Mouse (Mus musculus): ENCODE measurements at regions not wholly inside any gene's neighbourhood (a gene's known extent, or its start where the extent isn't known, plus 50 kb on each side); places are given as distances from the start of the nearest gene placed in this dataset.

DNA sequence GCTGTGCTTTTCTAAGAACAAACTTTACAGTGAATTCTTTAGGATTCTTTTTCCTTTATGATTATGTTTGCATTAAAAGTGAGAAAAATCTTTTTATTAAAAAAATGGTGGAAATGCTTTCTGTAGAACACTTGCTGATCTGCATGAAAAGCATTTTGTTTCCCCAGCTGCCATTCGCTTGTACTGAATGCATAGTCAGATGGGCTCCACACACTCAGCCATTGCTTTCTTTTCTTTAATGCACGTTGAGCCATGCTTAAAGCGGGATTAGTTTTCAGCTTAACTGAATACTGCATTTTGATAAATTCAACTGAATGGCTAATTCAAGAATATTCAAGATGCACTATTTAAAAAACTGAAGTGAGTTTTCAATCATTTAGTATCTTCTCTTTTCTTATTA, 947.2 kb upstream of the Got2 start:
- Histone ChIP-seq H3K27ac (replicated peaks; ENCODE audit: low read depth, low read length) (no peak overlapping the region), H3K36me3 (ENCODE audit: control insufficient read depth, insufficient read depth, low read length) (no peaks in the 10 kb centered on the region), H3K4me3 (replicated peaks; ENCODE audit: low read depth, low read length) (no peak overlapping the region), H3K27me3 (ENCODE audit: control insufficient read depth, insufficient read depth, low read length) (no peaks in the 10 kb centered on the region), H3K9me3 (ENCODE audit: control insufficient read depth, low read length) (no peaks in the 10 kb centered on the region), H3K4me2 (ENCODE audit: low read length) (no peak overlapping the region), H3K4me1 (ENCODE audit: control insufficient read depth, insufficient read depth, low read length) (0 out of 2 replicates have a peak, but pooled peaks cover 3% of the 10 kb centered on the region), H3K9ac (replicated peaks; ENCODE audit: low read length) (no peak overlapping the region)
- WGBS = 13% methylated on average over 3 of the region's 3 CpGs
- no peak for ATAC-seq (ENCODE audit: low FRiP score, low TSS enrichment)
- peak; percentile 42 for DNase-seq

DNA sequence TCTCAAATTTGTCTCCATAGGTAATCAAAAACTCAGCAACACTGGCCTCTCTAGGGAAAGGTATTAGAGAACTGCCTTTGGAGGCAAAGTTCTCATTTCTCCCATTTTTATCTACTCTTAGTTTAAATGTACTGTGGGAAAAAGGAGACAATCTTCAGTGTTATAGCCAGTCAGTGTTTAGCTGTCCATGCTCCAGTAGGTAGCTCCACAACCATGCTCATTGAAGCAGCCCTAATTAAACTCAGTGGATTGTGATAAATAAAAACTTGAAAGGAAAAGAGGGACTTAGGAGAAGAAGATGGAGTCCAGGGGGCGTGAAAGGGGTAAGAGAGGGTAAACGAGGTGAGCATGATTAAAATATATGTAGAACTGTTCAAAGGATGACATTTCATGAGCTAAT, 946.3 kb upstream of the Got2 start:
- 0 out of 2 replicates have a peak, but pooled peaks cover 3% of the 10 kb centered on the region for H3K4me1 ChIP-seq (ENCODE audit: control insufficient read depth, insufficient read depth, low read length)
- WGBS = 34% methylated on average over 2 of the region's 2 CpGs
- H3K9me3 ChIP-seq (ENCODE audit: control insufficient read depth, low read length) = no peaks in the 10 kb centered on the region
- no peak for ATAC-seq (ENCODE audit: low FRiP score, low TSS enrichment)
- no peak overlapping the region for H3K27ac ChIP-seq (replicated peaks; ENCODE audit: low read depth, low read length)
- H3K36me3 ChIP-seq (ENCODE audit: control insufficient read depth, insufficient read depth, low read length) = no peaks in the 10 kb centered on the region
- H3K27me3 ChIP-seq (ENCODE audit: control insufficient read depth, insufficient read depth, low read length) = no peaks in the 10 kb centered on the region
- no peak overlapping the region for H3K9ac ChIP-seq (replicated peaks; ENCODE audit: low read length)
- H3K4me2 ChIP-seq (ENCODE audit: low read length) = no peak overlapping the region
- no peak overlapping the region for H3K4me3 ChIP-seq (replicated peaks; ENCODE audit: low read depth, low read length)
- DNase-seq = no peak

- no peak overlapping the region for H3K4me3 ChIP-seq (replicated peaks; ENCODE audit: low read depth, low read length)
- H3K9ac ChIP-seq (replicated peaks; ENCODE audit: low read length) = no peak overlapping the region
- no peaks in the 10 kb centered on the region for H3K36me3 ChIP-seq (ENCODE audit: control insufficient read depth, insufficient read depth, low read length)
- H3K27me3 ChIP-seq (ENCODE audit: control insufficient read depth, insufficient read depth, low read length) = no peaks in the 10 kb centered on the region
- H3K27ac ChIP-seq (replicated peaks; ENCODE audit: low read depth, low read length) = no peak overlapping the region
- H3K9me3 ChIP-seq (ENCODE audit: control insufficient read depth, low read length) = no peaks in the 10 kb centered on the region
- H3K4me2 ChIP-seq (ENCODE audit: low read length) = no peak overlapping the region
- DNase-seq = no peak
- H3K4me1 ChIP-seq (ENCODE audit: control insufficient read depth, insufficient read depth, low read length) = 0 out of 2 replicates have a peak, but pooled peaks cover 3% of the 10 kb centered on the region
- ATAC-seq (ENCODE audit: low FRiP score, low TSS enrichment) = no peak
- WGBS = 93% methylated on average over 1 of the region's 1 CpGs
Observed at GRCm38 (mm10) chr8:96829253-96829652, 940.9 kb upstream of the Got2 start.

GRCm38 (mm10) chr8:96810550-96810949, 922.2 kb upstream of the Got2 start:
- WGBS = 82% methylated on average over 1 of the region's 1 CpGs

More at GRCm38 (mm10) chr8:96810550-96810949, 922.2 kb upstream of the Got2 start:
- ATAC-seq (ENCODE audit: low FRiP score, low TSS enrichment) (no peak), DNase-seq (no peak)
- H3K36me3 ChIP-seq (ENCODE audit: control insufficient read depth, insufficient read depth, low read length) = no peaks in the 10 kb centered on the region
- no peaks in the 10 kb centered on the region for H3K4me1 ChIP-seq (ENCODE audit: control insufficient read depth, insufficient read depth, low read length)
- H3K9me3 ChIP-seq (ENCODE audit: control insufficient read depth, low read length) = no peaks in the 10 kb centered on the region
- H3K27me3 ChIP-seq (ENCODE audit: control insufficient read depth, insufficient read depth, low read length) = no peaks in the 10 kb centered on the region
- H3K4me2 ChIP-seq (ENCODE audit: low read length) = no peak overlapping the region
- H3K9ac ChIP-seq (replicated peaks; ENCODE audit: low read length) = no peak overlapping the region
- no peak overlapping the region for H3K27ac ChIP-seq (replicated peaks; ENCODE audit: low read depth, low read length)
- H3K4me3 ChIP-seq (replicated peaks; ENCODE audit: low read depth, low read length) = no peak overlapping the region
